Mouse (Mus musculus) urinary bladder, adult 18-20 months (tissue): Measurements from ENCODE around the gene Olfr979.
"Not testable (repeated sequence)": the region's sequence is repeated elsewhere in the genome, so short reads cannot be mapped to it uniquely, and the experiment has no call there.

ENCODE experiments used
- DNase-seq, 2 experiments: peaks; one replicate each; pipeline ENCODE4 v3.0.0; 2022; ENCODE audit warnings: low spot score in 2 of 2, mixed read lengths in 2 of 2

Gene Olfr979

DNA sequence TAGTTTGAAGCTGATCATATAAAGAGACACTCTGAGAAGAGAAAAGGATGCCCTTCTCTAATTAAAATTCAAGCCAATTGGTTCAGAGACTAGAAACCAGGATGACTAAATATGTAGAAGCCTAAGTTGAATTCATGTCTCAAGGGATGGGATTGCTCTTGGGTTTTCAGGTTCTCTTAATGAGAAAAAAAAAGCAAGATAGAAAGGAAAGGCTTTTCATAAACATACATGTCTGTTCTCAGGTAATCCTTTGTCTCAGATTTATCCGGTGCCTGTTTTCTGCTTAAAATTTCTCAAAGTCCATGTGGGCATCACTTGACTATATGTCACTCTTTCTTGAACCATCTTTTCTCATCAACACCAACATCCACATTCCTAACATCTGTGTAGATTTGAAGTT is at the start of gene Olfr979:
TSS of gene Olfr979 (minus strand) at position 101 of the 400 bp plus-strand sequence.
- no peak for DNase-seq

GRCm38 (mm10) chr9:40050138-40050537 is 46.9 kb upstream of the Olfr979 start:
- no peak for DNase-seq

- DNase-seq = no peak
Observed at GRCm38 (mm10) chr9:40021164-40021563, 17.9 kb upstream of the Olfr979 start, which contains the start of gene Olfr981. Gene Olfr981, plus strand, starts transcription at chr9:40021464.

DNA sequence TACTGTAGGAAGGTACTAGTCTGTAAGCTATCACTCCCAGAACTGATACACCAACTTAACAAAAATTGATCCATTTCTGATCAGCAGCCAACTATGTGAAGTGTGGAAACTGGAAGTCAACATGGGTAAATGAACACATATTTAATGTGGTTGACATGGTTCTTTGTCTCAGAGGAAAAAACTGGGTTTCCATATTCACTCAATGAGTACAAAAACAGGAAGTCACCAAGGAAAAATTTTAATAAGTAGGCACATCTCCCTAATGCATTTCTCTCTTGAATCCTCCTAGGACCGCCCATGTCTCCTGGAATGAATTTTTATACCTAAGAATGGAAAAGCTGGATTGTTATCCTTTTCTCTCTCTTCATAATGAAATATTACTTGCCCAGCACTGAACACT is 6.2 kb upstream of the Olfr979 start, which contains the start of gene Olfr980:
TSS of gene Olfr980 (minus strand) at position 101 of the 400 bp plus-strand sequence.
- no peak for DNase-seq

DNA sequence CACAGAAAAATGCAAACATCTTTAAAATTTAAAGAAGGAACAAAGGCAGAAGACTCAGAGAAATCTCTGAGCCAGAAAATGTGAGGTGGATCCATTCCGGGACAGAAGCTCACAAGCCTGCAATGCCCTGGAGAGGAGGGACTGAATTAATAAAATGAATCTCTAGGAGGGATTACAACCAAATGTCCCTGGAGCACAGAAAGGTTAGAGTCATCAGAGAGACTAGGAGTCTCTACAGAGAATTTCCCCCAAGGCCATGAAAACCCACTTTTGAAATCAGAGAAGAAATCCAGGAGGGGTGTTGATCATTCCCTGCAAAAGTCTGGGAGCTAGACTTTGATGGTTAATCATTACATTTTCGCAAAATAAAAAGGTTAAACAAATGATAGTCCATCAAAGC is 11.5 kb downstream of the Olfr979 start, which contains the start of gene Olfr978:
TSS of gene Olfr978 (plus strand) at position 301 of the 400 bp plus-strand sequence.
- DNase-seq = no peak

DNA sequence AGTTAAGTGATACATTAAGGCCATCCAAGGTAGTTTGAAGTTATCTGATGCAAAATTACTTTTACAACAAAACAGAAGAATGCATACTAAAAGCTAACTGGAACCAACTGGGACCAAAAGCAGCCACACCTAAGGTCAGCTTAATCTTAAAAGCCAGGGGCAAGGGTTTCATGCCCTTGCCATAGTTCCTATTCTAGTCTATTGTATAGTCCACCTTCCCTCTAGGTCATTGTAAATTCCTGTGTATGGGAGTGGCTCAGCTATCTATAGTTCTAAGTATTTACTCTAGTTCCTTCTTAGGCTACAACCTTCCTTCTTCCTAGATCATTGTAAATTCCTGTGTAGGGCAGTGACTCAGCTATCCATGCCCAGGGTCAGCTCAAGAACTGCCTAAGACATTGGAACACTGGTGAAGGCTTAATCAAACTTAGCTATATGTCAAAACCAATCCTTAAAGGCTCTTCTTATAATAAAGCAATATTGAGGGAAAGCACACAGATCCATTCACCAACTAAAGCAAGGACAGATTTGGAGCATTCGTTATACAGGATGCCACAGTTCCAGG is 26.6 kb downstream of the Olfr979 start:
- not testable (repeated sequence) for DNase-seq

GRCm38 (mm10) chr9:39961033-39961432 is 42.2 kb downstream of the Olfr979 start, which contains the start of gene Olfr976:
Gene Olfr976, minus strand, starts transcription at chr9:39961133.
- DNase-seq = not testable (repeated sequence)

DNA sequence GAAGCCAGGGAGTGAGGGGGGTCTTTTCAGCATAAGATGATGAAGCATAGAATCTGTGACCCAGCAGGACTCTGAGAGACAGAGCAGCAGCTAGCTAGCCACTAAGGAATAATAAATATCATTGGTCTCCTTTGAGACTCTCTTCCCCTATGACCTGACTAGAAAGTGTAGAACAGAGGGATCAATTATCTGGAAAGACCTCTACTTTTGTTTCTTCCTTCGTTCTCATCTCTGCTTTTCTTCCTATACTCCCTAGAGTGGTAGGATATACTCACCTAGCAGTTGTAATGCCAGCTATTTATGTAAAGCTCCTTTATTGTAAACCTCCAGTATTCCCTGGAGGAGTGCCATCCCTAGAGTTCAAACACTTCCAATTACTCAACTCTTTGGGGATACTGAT is 51.3 kb downstream of the Olfr979 start, which contains the start of gene Olfr975:
TSS of gene Olfr975 (minus strand) at position 101 of the 400 bp plus-strand sequence.
- no peak for DNase-seq
